Mouse (Mus musculus) CD4-positive, CD25-positive, alpha-beta regulatory T cell, adult 2 months (primary cell): Measurements from ENCODE around the gene Olfr1232.

Experiments used
- DNase-seq: peaks from one replicate; pipeline ENCODE4 v3.0.0-alpha.2; 2012; ENCODE audit warnings: low read depth, low spot score

The Olfr1232 gene

DNA sequence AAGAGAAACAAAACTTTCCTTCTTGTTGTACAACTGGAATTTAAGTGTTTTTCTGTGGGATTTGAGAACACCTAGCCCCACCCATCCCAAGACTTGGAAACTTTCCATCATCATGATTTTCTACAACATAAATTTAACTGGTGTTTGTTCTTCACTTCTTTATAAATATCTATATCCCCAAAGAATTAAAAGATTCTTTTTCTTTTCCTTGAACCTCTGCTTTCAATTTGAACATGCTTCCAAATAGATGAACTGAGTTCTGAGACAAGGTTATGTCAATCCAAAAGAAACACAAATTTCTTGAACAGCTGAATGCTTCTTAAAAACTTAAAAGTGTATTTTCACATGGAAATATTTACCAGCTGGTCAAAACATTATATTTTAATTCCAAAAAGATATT is at the start of gene Olfr1232:
Olfr1232 (minus strand) TSS at position 101 of the 400 bp plus-strand sequence.
- no peak for DNase-seq

DNA sequence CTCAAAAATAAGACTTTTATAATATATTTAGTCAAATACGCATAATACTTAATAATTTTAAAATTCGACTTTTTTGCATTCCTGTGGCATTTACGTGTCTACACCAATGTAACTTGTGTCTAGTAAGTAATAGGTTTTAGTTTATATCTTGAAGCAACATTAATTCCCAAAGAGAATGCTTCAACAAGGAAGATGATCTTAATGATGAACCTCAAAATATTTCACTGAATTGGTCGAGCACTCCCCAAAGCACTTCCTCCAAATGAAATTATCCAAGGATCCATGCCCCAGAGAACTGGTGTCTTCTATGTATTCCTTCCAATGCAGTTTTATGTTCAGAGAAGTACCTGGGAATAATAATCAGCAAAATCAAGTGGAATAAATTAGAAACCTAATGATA is 35.3 kb upstream of the Olfr1232 start, which contains the start of gene Olfr1234:
Olfr1234 (minus strand) TSS at position 101 of the 400 bp plus-strand sequence.
- DNase-seq, result no peak

DNA sequence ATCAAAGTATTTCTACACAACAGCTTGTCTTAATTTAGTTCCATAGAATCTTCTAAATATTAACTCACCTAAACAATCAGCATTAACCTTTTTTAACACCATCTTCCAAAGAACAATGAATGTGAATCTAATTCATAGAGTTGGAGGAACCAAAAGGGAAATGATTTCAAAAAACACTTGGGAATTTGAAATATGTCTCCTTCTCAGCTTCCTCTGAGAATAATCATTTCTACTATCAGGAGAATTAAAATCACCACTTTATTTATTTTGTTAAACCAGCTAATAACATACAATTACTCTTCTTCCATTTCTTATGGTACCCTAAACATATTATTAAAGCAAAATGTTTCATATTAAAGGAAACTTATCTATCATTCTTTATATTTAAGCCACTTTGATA is 12.8 kb upstream of the Olfr1232 start, which contains the start of gene Olfr1233:
Olfr1233 (minus strand) TSS at position 101 of the 400 bp plus-strand sequence.
- DNase-seq, result no peak

DNA sequence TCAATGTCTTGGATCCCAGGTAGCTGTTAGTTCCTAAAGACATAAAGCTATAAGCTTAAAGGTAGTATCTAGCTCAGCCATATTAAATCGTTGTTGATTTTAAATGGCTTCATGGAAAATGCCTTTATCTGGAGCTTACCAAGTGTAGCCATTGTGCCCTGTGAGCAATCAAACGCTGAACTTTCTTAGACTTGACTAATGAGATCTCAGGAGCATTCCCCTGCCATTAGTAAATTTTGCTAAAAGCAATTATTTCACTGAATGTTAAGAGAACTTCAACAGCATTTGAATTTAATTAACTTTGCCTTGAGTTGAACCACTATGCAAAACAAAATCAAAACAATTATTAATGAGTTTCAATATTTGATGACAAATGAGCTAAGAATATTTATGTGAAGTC is 22.5 kb downstream of the Olfr1232 start, which contains the start of gene Olfr1231:
Olfr1231 (minus strand) TSS at position 101 of the 400 bp plus-strand sequence.
- no peak for DNase-seq

DNA sequence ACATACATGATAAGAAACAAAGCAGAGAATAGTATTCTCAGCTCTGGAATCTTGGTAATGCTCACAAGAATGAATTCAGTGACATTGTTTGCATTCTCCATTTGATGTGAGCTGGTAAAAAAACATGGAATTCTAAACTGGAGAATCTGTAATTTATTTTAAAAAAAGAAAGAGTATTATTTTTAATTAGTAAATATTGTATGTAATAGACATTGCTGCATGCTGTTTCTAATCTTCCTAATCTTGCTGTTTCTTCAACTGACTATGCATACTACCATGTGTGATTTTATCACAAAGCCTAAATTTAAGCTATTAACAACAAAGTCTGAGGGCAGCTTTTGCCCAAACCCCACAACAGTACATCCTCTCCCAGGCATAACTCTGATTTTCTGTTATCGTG is 32.3 kb downstream of the Olfr1232 start, which contains the start of gene Olfr1230:
Olfr1230 (minus strand) TSS at position 101 of the 400 bp plus-strand sequence.
- DNase-seq, result no peak

DNA sequence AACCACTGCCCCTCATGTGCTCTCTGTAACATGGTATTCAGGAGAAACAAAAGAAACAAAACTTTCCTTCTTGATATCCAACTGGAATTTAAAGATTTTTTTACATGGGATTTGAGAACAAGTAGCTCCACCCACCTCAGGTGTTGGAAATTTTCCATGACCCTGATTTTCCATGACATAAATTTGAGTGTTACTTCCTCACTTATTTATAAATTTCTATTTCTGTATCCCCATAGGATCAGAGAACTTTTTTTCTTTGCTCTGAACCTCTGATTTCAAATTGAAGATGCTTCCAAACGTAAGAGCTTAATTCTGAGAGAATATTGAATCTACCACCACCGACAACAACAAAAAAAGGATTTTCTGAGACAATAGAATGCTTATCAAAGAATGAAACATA is 41.6 kb downstream of the Olfr1232 start, which contains the start of gene Olfr1229:
Olfr1229 (minus strand) TSS at position 101 of the 400 bp plus-strand sequence.
- DNase-seq, result no peak
